Mouse (Mus musculus) MEL (cell line): Measurements from ENCODE around the gene Slc1a4. TPM values are rescaled to one million over a fixed set of nuclear protein-coding genes. Genes with fewer than 3 reads are reported as not detected.

ENCODE experiments used
- DNase-seq: peaks from one replicate; pipeline ENCODE4 v3.0.0; 2011; ENCODE audit warnings: low read depth, low spot score
- H3K27ac ChIP-seq: 2 replicates; pipeline ENCODE4 v1.5.1; 2012; ENCODE audit warnings: low read depth, mild to moderate bottlenecking, control low read depth, low read length, moderate library complexity; ENCODE audit not compliant: control insufficient read depth
- H3K27me3 ChIP-seq, 2 experiments: fragments of 150-350 bp in 1 of 2; sonication (generic) in 1 of 2; 2 replicates each; pipeline ENCODE4 v1.6.1; 2012; ENCODE audit warnings: low read length in 2 of 2, mild to moderate bottlenecking in 2 of 2, improper control_type of control experiment in 1 of 2, moderate library complexity in 1 of 2; ENCODE audit not compliant: insufficient read depth in 2 of 2, control insufficient read depth in 1 of 2
- H3K36me3 ChIP-seq, 2 experiments: 2 replicates each; pipeline ENCODE4 v1.6.1; 2012 to 2014; ENCODE audit warnings: low read length in 2 of 2, improper control_type of control experiment in 1 of 2, inconsistent platforms in 1 of 2, mild to moderate bottlenecking in 1 of 2; ENCODE audit not compliant: insufficient read depth in 2 of 2, control insufficient read depth in 1 of 2
- H3K4me1 ChIP-seq, 2 experiments: fragments of 150-350 bp in 1 of 2; sonication (generic) in 1 of 2; 2 replicates each; pipeline ENCODE4 v1.6.1; 2012; ENCODE audit warnings: low read length in 2 of 2, improper control_type of control experiment in 1 of 2, mild to moderate bottlenecking in 1 of 2; ENCODE audit not compliant: insufficient read depth in 2 of 2, control insufficient read depth in 1 of 2
- H3K4me3 ChIP-seq, 2 experiments: fragments of 150-350 bp in 1 of 2; sonication (generic) in 1 of 2; 2 replicates each; pipeline ENCODE4 v1.5.1; 2012; ENCODE audit warnings: low read depth in 2 of 2, low read length in 2 of 2, mild to moderate bottlenecking in 2 of 2, moderate library complexity in 2 of 2, control low read depth in 1 of 2, improper control_type of control experiment in 1 of 2; ENCODE audit not compliant: control insufficient read depth in 1 of 2, insufficient read depth in 1 of 2
- H3K79me2 ChIP-seq: 2 replicates; pipeline ENCODE4 v1.6.1; 2012; ENCODE audit warnings: mild to moderate bottlenecking, low read length, moderate library complexity; ENCODE audit not compliant: control insufficient read depth, poor library complexity, insufficient read depth
- H3K9ac ChIP-seq: 2 replicates; pipeline ENCODE4 v1.6.1; 2012; ENCODE audit warnings: low read depth, mild to moderate bottlenecking, control low read depth, low read length, moderate library complexity; ENCODE audit not compliant: control insufficient read depth, poor library complexity, severe bottlenecking
- H3K9me3 ChIP-seq: fragments of 150-350 bp; sonication (generic); replicated peaks from 2 replicates; pipeline ENCODE4 v1.6.1; 2012; ENCODE audit warnings: mild to moderate bottlenecking, low read length, improper control_type of control experiment, moderate library complexity; ENCODE audit not compliant: insufficient read depth
- BHLHE40 ChIP-seq: IDR thresholded peaks from 2 replicates; pipeline ENCODE4 v1.6.1; 2012; ENCODE audit warnings: low read depth, mild to moderate bottlenecking, inconsistent platforms, low read length, improper control_type of control experiment, borderline replicate concordance
- CHD1 ChIP-seq: IDR thresholded peaks from 2 replicates; pipeline ENCODE4 v1.6.1; 2012; ENCODE audit warnings: low read depth, mild to moderate bottlenecking, inconsistent platforms, low read length, improper control_type of control experiment
- CTCF ChIP-seq, 3 experiments: IDR thresholded peaks in 2 of 3; conservative IDR thresholded peaks in 1 of 3; 2 replicates each; pipeline ENCODE4 v1.5.1; 2011 to 2012; ENCODE audit warnings: low read length in 3 of 3, low read depth in 2 of 3, mild to moderate bottlenecking in 2 of 3, improper control_type of control experiment in 1 of 3, inconsistent platforms in 1 of 3, mixed read lengths in 1 of 3, moderate library complexity in 1 of 3; ENCODE audit not compliant: control insufficient read depth in 1 of 3, insufficient read depth in 1 of 3, poor library complexity in 1 of 3, severe bottlenecking in 1 of 3
- E2F4 ChIP-seq: IDR thresholded peaks from 2 replicates; pipeline ENCODE4 v1.6.1; 2011; ENCODE audit warnings: low read depth, low read length, improper control_type of control experiment, borderline replicate concordance
- ELF1 ChIP-seq: IDR thresholded peaks from 2 replicates; pipeline ENCODE4 v1.6.1; 2014; ENCODE audit warnings: low read depth, mild to moderate bottlenecking, inconsistent platforms, low read length, improper control_type of control experiment, moderate library complexity
- EP300 ChIP-seq, 2 experiments: IDR thresholded peaks; 2 replicates each; pipeline ENCODE4 v1.6.1; 2011; ENCODE audit warnings: improper control_type of control experiment in 2 of 2, low read length in 2 of 2, low read depth in 1 of 2, mild to moderate bottlenecking in 1 of 2
- ETS1 ChIP-seq: IDR thresholded peaks from 2 replicates; pipeline ENCODE4 v1.6.1; 2012; ENCODE audit warnings: low read depth, mild to moderate bottlenecking, inconsistent platforms, low read length, improper control_type of control experiment, moderate library complexity
- GATA1 ChIP-seq: IDR thresholded peaks from 2 replicates; pipeline ENCODE4 v1.6.1; 2011; ENCODE audit warnings: low read depth, low read length, improper control_type of control experiment
- JUND ChIP-seq: IDR thresholded peaks from 2 replicates; pipeline ENCODE4 v1.6.1; 2011; ENCODE audit warnings: low read depth, mild to moderate bottlenecking, improper control_type of control experiment, low read length
- KAT2A ChIP-seq: conservative IDR thresholded peaks from 2 replicates; pipeline ENCODE4 v1.6.1; 2012; ENCODE audit warnings: low read depth, low read length, improper control_type of control experiment, inconsistent platforms
- MAZ ChIP-seq: IDR thresholded peaks from 2 replicates; pipeline ENCODE4 v1.6.1; 2012; ENCODE audit warnings: low read depth, mild to moderate bottlenecking, inconsistent platforms, low read length, improper control_type of control experiment
- MXI1 ChIP-seq: IDR thresholded peaks from 2 replicates; pipeline ENCODE4 v1.6.1; 2011; ENCODE audit warnings: mild to moderate bottlenecking, low read depth, low read length, improper control_type of control experiment
- MYB ChIP-seq: IDR thresholded peaks from 2 replicates; pipeline ENCODE4 v1.6.1; 2011; ENCODE audit warnings: mild to moderate bottlenecking, low read depth, low read length, improper control_type of control experiment
- NRF1 ChIP-seq: IDR thresholded peaks from 2 replicates; pipeline ENCODE4 v1.6.1; 2014; ENCODE audit warnings: low read depth, mild to moderate bottlenecking, inconsistent platforms, low read length, improper control_type of control experiment, moderate library complexity; ENCODE audit not compliant: poor library complexity, insufficient read depth, severe bottlenecking
- POLR2AphosphoS5 ChIP-seq: IDR thresholded peaks from 2 replicates; pipeline ENCODE4 v1.6.1; 2012; ENCODE audit warnings: low read depth, borderline replicate concordance, mild to moderate bottlenecking, inconsistent platforms, low read length, moderate library complexity, mixed read lengths
- RAD21 ChIP-seq: IDR thresholded peaks from 2 replicates; pipeline ENCODE4 v1.6.1; 2011; ENCODE audit warnings: mild to moderate bottlenecking, low read depth, low read length, improper control_type of control experiment
- SIN3A ChIP-seq: IDR thresholded peaks from 2 replicates; pipeline ENCODE4 v1.6.1; 2012; ENCODE audit warnings: low read length, improper control_type of control experiment, inconsistent platforms
- SMC3 ChIP-seq: IDR thresholded peaks from 2 replicates; pipeline ENCODE4 v1.6.1; 2011; ENCODE audit warnings: low read depth, low read length, improper control_type of control experiment
- TBP ChIP-seq: IDR thresholded peaks from 2 replicates; pipeline ENCODE4 v1.8.0; 2011; ENCODE audit warnings: low read depth, low read length, improper control_type of control experiment
- TCF12 ChIP-seq: IDR thresholded peaks from 2 replicates; pipeline ENCODE4 v1.6.1; 2014; ENCODE audit warnings: low read depth, mild to moderate bottlenecking, inconsistent platforms, low read length, improper control_type of control experiment, moderate library complexity
- UBTF ChIP-seq: IDR thresholded peaks from 2 replicates; pipeline ENCODE4 v1.6.1; 2012; ENCODE audit warnings: low read depth, mild to moderate bottlenecking, inconsistent platforms, low read length, improper control_type of control experiment, moderate library complexity, borderline replicate concordance; ENCODE audit not compliant: insufficient read depth
- USF2 ChIP-seq, 2 experiments: IDR thresholded peaks; 2 replicates each; pipeline ENCODE4 v1.6.1; 2011 to 2012; ENCODE audit warnings: improper control_type of control experiment in 2 of 2, low read length in 2 of 2, borderline replicate concordance in 1 of 2, inconsistent platforms in 1 of 2, low read depth in 1 of 2, mild to moderate bottlenecking in 1 of 2; ENCODE audit not compliant: insufficient read depth in 1 of 2
- ZC3H11A ChIP-seq: IDR thresholded peaks from 2 replicates; pipeline ENCODE4 v1.6.1; 2012; ENCODE audit warnings: low read depth, mild to moderate bottlenecking, inconsistent platforms, low read length, improper control_type of control experiment
- ZMIZ1 ChIP-seq: IDR thresholded peaks from 2 replicates; pipeline ENCODE4 v1.6.1; 2012; ENCODE audit warnings: low read depth, mild to moderate bottlenecking, inconsistent platforms, low read length, improper control_type of control experiment, moderate library complexity
- ZNF384 ChIP-seq: IDR thresholded peaks from 2 replicates; pipeline ENCODE4 v1.6.1; 2012; ENCODE audit warnings: low read depth, mild to moderate bottlenecking, inconsistent platforms, low read length, improper control_type of control experiment
- polyA plus RNA-seq, 2 experiments: library from polyadenylated mRNA; stranded (reverse) in 1 of 2; unstranded in 1 of 2; fragments of >175 nt in 1 of 2; fragments of >200 nt in 1 of 2; gene quantifications; 2 replicates each; pipeline versions ENCODE4 v1.2.1 to v1.2.4; 2012; ENCODE audit warnings: low replicate concordance in 2 of 2, low read depth in 1 of 2; ENCODE audit not compliant: insufficient read length in 2 of 2, insufficient read depth in 1 of 2, missing spikeins in 1 of 2
- total RNA-seq: library from RNA; depleted of rRNA; stranded (reverse); fragments of 300-350 nt; gene quantifications from 2 replicates; pipeline ENCODE4 v1.2.3, GENCODE M21; 2012

Gene Slc1a4
- total and polyA plus RNA-seq, 3 experiments, result 21.7 to 32.3 TPM; not detected in 1

DNA sequence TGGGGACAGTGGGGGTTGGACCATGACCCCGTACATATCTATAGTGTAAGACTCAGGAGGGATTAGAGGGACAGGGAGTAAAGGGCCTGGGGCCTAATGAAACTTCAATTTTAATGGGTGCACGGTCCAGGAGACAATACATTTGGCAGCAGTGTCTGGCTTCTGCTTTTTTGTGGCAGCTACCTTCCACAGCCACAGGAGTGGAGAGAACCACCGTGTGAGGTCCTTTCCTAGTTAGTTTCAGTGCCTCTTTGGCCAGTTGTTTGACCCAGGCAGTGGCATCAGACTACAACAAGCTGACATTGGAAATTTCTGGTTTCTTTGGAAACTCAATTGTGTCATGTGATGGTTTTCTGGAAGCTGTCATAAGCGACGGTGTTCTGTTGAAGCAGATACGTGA is 62.6 kb downstream of the Slc1a4 start:
- H3K27ac ChIP-seq, result no peak overlapping the region

DNA sequence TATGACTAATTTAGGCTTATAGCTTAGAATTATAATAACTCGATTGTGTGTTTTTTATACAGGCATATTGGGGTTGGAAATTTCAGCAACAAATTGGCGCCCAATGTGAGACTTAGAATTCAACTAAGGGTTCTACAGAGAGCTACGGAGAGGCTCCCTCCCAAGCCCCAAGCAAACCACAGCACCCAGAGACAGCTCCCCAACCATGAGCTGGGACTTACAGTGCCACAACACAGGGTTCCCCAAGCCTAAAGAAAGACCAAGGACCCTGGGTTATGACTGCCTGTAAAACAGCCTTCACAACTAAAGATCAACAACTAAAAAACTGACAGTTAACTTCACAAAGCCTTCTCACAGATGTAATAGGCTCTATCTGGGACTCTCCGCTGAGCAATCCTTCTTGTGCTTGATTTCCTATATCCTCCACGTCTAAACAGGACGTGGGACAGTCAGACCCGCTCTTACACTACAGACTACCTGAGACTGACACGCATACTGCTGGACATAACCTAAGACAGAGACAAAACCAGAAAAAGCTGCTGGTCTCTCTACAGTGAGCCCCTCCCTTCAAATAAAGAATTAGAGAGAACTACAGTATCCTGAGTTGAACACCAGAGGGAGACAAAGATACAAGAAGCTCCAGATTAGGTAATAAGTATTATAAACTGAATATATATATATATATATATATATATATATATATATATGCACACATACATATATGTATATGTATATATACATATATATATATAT is 69.7 kb downstream of the Slc1a4 start:
- H3K36me3 ChIP-seq, result peaks cover 0 to 5% of the 10 kb centered on the region in 2 experiments; a peak in 2 of 4 replicates
- TF ChIP-seq ZNF384 (no peak), CTCF (IDR thresholded peaks at IDR 0.05 in 2 of 3, conservative IDR thresholded peaks at IDR 0.05 in 1 of 3; ENCODE audit: control insufficient read depth in 1 of 3, insufficient read depth in 1 of 3, low read depth in 2 of 3, low read length in 3 of 3, poor library complexity in 1 of 3, severe bottlenecking in 1 of 3) (peak in 2 of 3 experiments; percentile 26 to 67; a peak in 4 of 6 replicates), NRF1 (no peak), USF2 (IDR thresholded peaks at IDR 0.05; ENCODE audit: borderline replicate concordance in 1 of 2, insufficient read depth in 1 of 2, low read depth in 1 of 2, low read length in 2 of 2) (no peak), CHD1 (no peak), GATA1 (no peak), POLR2AphosphoS5 (no peak), TCF12 (no peak), EP300 (IDR thresholded peaks at IDR 0.05; ENCODE audit: low read depth in 1 of 2, low read length in 2 of 2) (no peak), ZMIZ1 (no peak), BHLHE40 (no peak), ZC3H11A (peak; percentile 70), MYB (no peak), ETS1 (no peak), MXI1 (no peak), SMC3 (peak; percentile 81), UBTF (no peak), ELF1 (no peak), RAD21 (peak; percentile 67), SIN3A (no peak), TBP (no peak), MAZ (0 out of 2 replicates have a peak, but pooled peaks have one; percentile 48)
- no peaks in the 10 kb centered on the region for H3K79me2 ChIP-seq
- H3K9me3 ChIP-seq, result no peaks in the 10 kb centered on the region
- H3K27me3 ChIP-seq, result peaks cover 0 to 2% of the 10 kb centered on the region in 2 experiments; a peak in 3 of 4 replicates
- no peaks in the 10 kb centered on the region for H3K4me1 ChIP-seq
- H3K27ac ChIP-seq, result no peak overlapping the region
- no peak overlapping the region for H3K4me3 ChIP-seq
- no peak overlapping the region for H3K9ac ChIP-seq
- DNase-seq, result peak; percentile 67

More for the DNA sequence above, 62.6 kb downstream of the Slc1a4 start:
- Histone ChIP-seq H3K36me3 (no peaks in the 10 kb centered on the region), H3K4me3 (no peak overlapping the region), H3K79me2 (no peaks in the 10 kb centered on the region), H3K9ac (no peak overlapping the region), H3K4me1 (no peaks in the 10 kb centered on the region), H3K9me3 (no peaks in the 10 kb centered on the region), H3K27me3 (peaks cover 0 to 2% of the 10 kb centered on the region in 2 experiments; a peak in 3 of 4 replicates)
- no peak for DNase-seq
- no peak for TF ChIP-seq POLR2AphosphoS5
- no peak for TF ChIP-seq NRF1
- no peak for TF ChIP-seq E2F4
- no peak for TF ChIP-seq JUND
- no peak for TF ChIP-seq SMC3
- no peak for TF ChIP-seq KAT2A
- TF ChIP-seq CTCF (IDR thresholded peaks at IDR 0.05 in 2 of 3, conservative IDR thresholded peaks at IDR 0.05 in 1 of 3; ENCODE audit: control insufficient read depth in 1 of 3, insufficient read depth in 1 of 3, low read depth in 2 of 3, low read length in 3 of 3, poor library complexity in 1 of 3, severe bottlenecking in 1 of 3), result no peak
- TF ChIP-seq TBP, result no peak
- no peak for TF ChIP-seq ELF1
